Mouse (Mus musculus) layer of hippocampus, adult 18-20 months (tissue): Measurements from ENCODE around the gene Crebbp. TPM values are rescaled to one million over a fixed set of nuclear protein-coding genes. Genes with fewer than 3 reads are reported as not detected.

Experiments used
- DNase-seq, 2 experiments: peaks; one replicate each; pipeline ENCODE4 v3.0.0; 2022; ENCODE audit warnings: low spot score in 2 of 2
- microRNA-seq, 2 experiments: library from miRNA; unstranded; fragments of <30 nt; microRNA quantifications; one replicate each; pipeline ENCODE4 v1.2.0; 2021
- total RNA-seq, 2 experiments: library from RNA; stranded (reverse); gene quantifications; 2 replicates each; pipeline ENCODE4 v1.2.3; 2021

Crebbp gene
- total RNA-seq, 2 experiments from 2014 or later: 85.3 to 85.7 TPM

GRCm38 (mm10) chr16:4052601-4053000 lies 161.2 kb downstream of the Crebbp start:
- DNase-seq: no peak

- peak in 1 of 2 experiments; percentile 31 for DNase-seq
These were observed 168.3 kb downstream of the Crebbp start for GRCm38 (mm10) chr16:4045524-4045923.

GRCm38 (mm10) chr16:4044093-4044492 lies 169.7 kb downstream of the Crebbp start:
- DNase-seq: no peak

GRCm38 (mm10) chr16:4041646-4042045 lies 172.2 kb downstream of the Crebbp start:
- DNase-seq: no peak

- DNase-seq: no peak
These were observed 173.6 kb downstream of the Crebbp start for GRCm38 (mm10) chr16:4040206-4040605.

GRCm38 (mm10) chr16:4037690-4038089 lies 176.1 kb downstream of the Crebbp start:
- no peak for DNase-seq

GRCm38 (mm10) chr16:4036807-4037206 lies 177.0 kb downstream of the Crebbp start, which contains the start of gene Dnase1:
Gene Dnase1, plus strand, starts transcription at chr16:4036942.
- DNase-seq: no peak

GRCm38 (mm10) chr16:4035575-4035974 lies 178.2 kb downstream of the Crebbp start:
- DNase-seq: no peak

- DNase-seq: no peak
These were observed 179.3 kb downstream of the Crebbp start for GRCm38 (mm10) chr16:4034476-4034875.

GRCm38 (mm10) chr16:4033971-4034370 lies 179.8 kb downstream of the Crebbp start:
- no peak for DNase-seq

GRCm38 (mm10) chr16:4032341-4032748 lies 181.5 kb downstream of the Crebbp start:
- DNase-seq: no peak

- no peak for DNase-seq
These were observed 182.1 kb downstream of the Crebbp start for GRCm38 (mm10) chr16:4031441-4032274.

Small RNAs within 50 kb of the gene (microRNA-seq; reads per million reads assigned to microRNA genes)
- 0 reads per million in 2 experiments for gene Gm23413

Other genes starting within 250 kb of the Crebbp start
- gene Nlrc3, start 237.4 kb downstream of the Crebbp start, total RNA-seq: 1 to 10 TPM; 1.6 to 1.8 TPM
- gene Slx4, start 210.2 kb downstream of the Crebbp start, total RNA-seq: 10 to 100 TPM; 40.0 to 46.8 TPM
- gene Dnase1, start 177.1 kb downstream of the Crebbp start, total RNA-seq: not detected
- gene Trap1, start 136.2 kb downstream of the Crebbp start, total RNA-seq: 10 to 100 TPM; 67.5 to 74.0 TPM
- 100 to 1,000 TPM in 1 of 2 experiments, 10 to 100 TPM in 1; 99.4 to 106 TPM for gene Adcy9, start 206.5 kb upstream of the Crebbp start, total RNA-seq